In genomic region chr7:15963798-15964652, GRCm38 (mm10) we compare ENCODE assay signal across 11 mouse cellular contexts. TPM values are rescaled to one million over a fixed set of nuclear protein-coding genes. Genes with fewer than 3 reads are reported as not detected.
A peak's percentile ranks its signal among the peaks of the same experiment; 100 is the strongest.
DNase-seq lines count a peak whose midpoint lies in the region; ATAC-seq and TF ChIP-seq lines count a peak whose summit lies in the region.
"Had no signal": no experiment of that assay in that cellular context is flagged by ENCODE, and none has a peak within 500 bp of the region (broad histone marks: within the 10 kb centered on the region; RNA-seq: fewer than 3 reads in every experiment).

No protein-coding gene starts in this region.

- H3K9me3 ChIP-seq in liver, postnatal 0 days (ENCODE audit: low read length): no peaks in the 10 kb centered on the region
- no peaks in the 10 kb centered on the region for H3K9me3 ChIP-seq in liver, embryonic 12.5 days (replicated peaks)
- H3K9me3 ChIP-seq in embryonic facial prominence, embryonic 10.5 days: 0 out of 2 replicates have a peak, but pooled peaks cover 4% of the 10 kb centered on the region
- no peaks in the 10 kb centered on the region for H3K9me3 ChIP-seq in limb, embryonic 15.5 days

- no peak overlapping the region for H3K9ac ChIP-seq in liver, postnatal 0 days (replicated peaks)
- no peak overlapping the region for H3K9ac ChIP-seq in liver, embryonic 12.5 days
- no peak overlapping the region for H3K9ac ChIP-seq in limb, embryonic 15.5 days

- WGBS in liver, postnatal 0 days (ENCODE audit: insufficient replicate concordance): 59% methylated on average over 32 of the region's 32 CpGs
- WGBS in liver, embryonic 12.5 days (ENCODE audit: insufficient replicate concordance): 56% methylated on average over 32 of the region's 32 CpGs
- WGBS in embryonic facial prominence, embryonic 10.5 days: 86% methylated on average over 32 of the region's 32 CpGs
- WGBS in limb, embryonic 15.5 days: 81% methylated on average over 32 of the region's 32 CpGs

- H3K4me3 ChIP-seq in liver, postnatal 0 days (ENCODE audit: low read depth, low read length): no peak overlapping the region
- H3K4me3 ChIP-seq in liver, embryonic 12.5 days: no peak overlapping the region
- no peak overlapping the region for H3K4me3 ChIP-seq in embryonic facial prominence, embryonic 10.5 days
- no peak overlapping the region; the same call in 1 of the 2 replicates for H3K4me3 ChIP-seq in limb, embryonic 15.5 days
- H3K4me3 ChIP-seq: left cerebral cortex, adult 2 months had no signal

- H3K4me1 ChIP-seq in liver, postnatal 0 days (ENCODE audit: insufficient read depth): peaks cover 6% of the 10 kb centered on the region
- H3K4me1 ChIP-seq in liver, embryonic 12.5 days: peaks cover 50% of the 10 kb centered on the region
- peaks cover 41% of the 10 kb centered on the region for H3K4me1 ChIP-seq in embryonic facial prominence, embryonic 10.5 days
- H3K4me1 ChIP-seq in limb, embryonic 15.5 days: peaks cover 62% of the 10 kb centered on the region

- no peak for TF ChIP-seq CTCF in liver, postnatal 0 days (IDR thresholded peaks at IDR 0.05; ENCODE audit: low read depth)

- TF ChIP-seq EP300 in liver, postnatal 0 days (IDR thresholded peaks at IDR 0.05; ENCODE audit: low read depth): no peak

- peak overlapping the region; percentile 60 for H3K27ac ChIP-seq in liver, postnatal 0 days (ENCODE audit: low read depth)
- no peak overlapping the region for H3K27ac ChIP-seq in liver, embryonic 12.5 days
- H3K27ac ChIP-seq in embryonic facial prominence, embryonic 10.5 days (replicated peaks): peak overlapping the region; percentile 0; the same call in 1 of the 2 replicates
- peak overlapping the region; percentile 92 for H3K27ac ChIP-seq in limb, embryonic 15.5 days
- H3K27ac ChIP-seq: left cerebral cortex, adult 2 months; macrophage had no signal

- H3K36me3 ChIP-seq in liver, postnatal 0 days (replicated peaks; ENCODE audit: insufficient read depth, low read length): no peaks in the 10 kb centered on the region
- H3K36me3 ChIP-seq in liver, embryonic 12.5 days: no peaks in the 10 kb centered on the region
- H3K36me3 ChIP-seq in embryonic facial prominence, embryonic 10.5 days (replicated peaks): no peaks in the 10 kb centered on the region
- peaks cover 12% of the 10 kb centered on the region for H3K36me3 ChIP-seq in limb, embryonic 15.5 days

- H3K4me2 ChIP-seq in liver, postnatal 0 days (ENCODE audit: low read depth, low read length): no peak overlapping the region
- H3K4me2 ChIP-seq in liver, embryonic 12.5 days: no peak overlapping the region
- 0 out of 2 replicates have a peak overlapping the region, but pooled peaks have one; percentile 10 for H3K4me2 ChIP-seq in limb, embryonic 15.5 days

- intact Hi-C loops in gastrocnemius, postnatal 14 days (cut with DNase I; ENCODE audit: low total_unique reads): no loop called here

- ATAC-seq in liver, postnatal 0 days: no peak
- no peak for ATAC-seq in liver, embryonic 12.5 days
- ATAC-seq in limb, embryonic 15.5 days (ENCODE audit: insufficient number of reproducible peaks, low FRiP score, low TSS enrichment, low read depth): no peak
- ATAC-seq in erythroblast, adult 5-6 weeks (replicated peaks; ENCODE audit: low FRiP score, poor library complexity, severe bottlenecking): no peak

- DNase-seq in gastrocnemius, postnatal 14 days: peak; percentile 38
- DNase-seq in gastrocnemius, postnatal 4 days (ENCODE audit: low spot score in 2 of 2): no peak
- no peak for DNase-seq in liver, postnatal 0 days
- DNase-seq in embryonic facial prominence, embryonic 10.5 days (ENCODE audit: low spot score): no peak
- no peak for DNase-seq in adrenal gland, adult 8-10 months
- DNase-seq: thymus, adult 2 months had no signal

- H3K27me3 ChIP-seq in liver, postnatal 0 days (ENCODE audit: insufficient read depth, low read length): no peaks in the 10 kb centered on the region
- peaks cover 22% of the 10 kb centered on the region for H3K27me3 ChIP-seq in liver, embryonic 12.5 days (replicated peaks)
- no peaks in the 10 kb centered on the region for H3K27me3 ChIP-seq in embryonic facial prominence, embryonic 10.5 days (replicated peaks; ENCODE audit: low read depth, poor library complexity, severe bottlenecking)
- no peaks in the 10 kb centered on the region for H3K27me3 ChIP-seq in limb, embryonic 15.5 days

RNA-seq across cellular contexts. Expression of gene Ehd2, which starts 3.3 kb away (rescaled TPM):
- 100 to 1,000 TPM in 1 of 2 experiments, 10 to 100 TPM in 1; 91.3 to 101 TPM for total RNA-seq in gastrocnemius, postnatal 14 days (2021)
- total RNA-seq in gastrocnemius, postnatal 4 days (2021): 100 to 1,000 TPM; 160 to 194 TPM
- 1.9 and 2.7 TPM in 2 replicates for polyA plus RNA-seq in liver, postnatal 0 days (2015; fragmentation: Nextera tagmentation; extraction: Ambion mirVana)
- polyA plus RNA-seq in liver, embryonic 12.5 days (2016; fragmentation: Nextera tagmentation; extraction: Ambion mirVana): 6.5 and 7.8 TPM in 2 replicates
- 11.6 and 13.8 TPM in 2 replicates for polyA plus RNA-seq in embryonic facial prominence, embryonic 10.5 days (2016; fragmentation: Nextera tagmentation; extraction: Ambion mirVana)
- 62.8 and 71.1 TPM in 2 replicates for polyA plus RNA-seq in limb, embryonic 15.5 days (2015; fragmentation: Nextera tagmentation; extraction: Ambion mirVana)
- total RNA-seq in adrenal gland, adult 8-10 months (2022): 10 to 100 TPM; 23.3 to 100.0 (median 41.1) TPM
- 0.21 and 0.58 TPM in 2 replicates for total RNA-seq in erythroblast, adult 5-6 weeks (2015; ENCODE audit: low replicate concordance)
- 0.09 and 0.14 TPM in 2 replicates for total RNA-seq in erythroblast, adult 5-6 weeks (2017; ENCODE audit: low replicate concordance)
- polyA plus RNA-seq: macrophage had no signal

RNA-seq across cellular contexts. Expression of gene Nop53, which starts 18.2 kb away (rescaled TPM):
- total RNA-seq in gastrocnemius, postnatal 14 days (2021): 100 to 1,000 TPM; 121 to 127 TPM
- total RNA-seq in gastrocnemius, postnatal 4 days (2021): 100 to 1,000 TPM; 172 to 173 TPM
- 82.6 and 90.6 TPM in 2 replicates for polyA plus RNA-seq in liver, postnatal 0 days (2015; fragmentation: Nextera tagmentation; extraction: Ambion mirVana)
- 130 and 143 TPM in 2 replicates for polyA plus RNA-seq in liver, embryonic 12.5 days (2016; fragmentation: Nextera tagmentation; extraction: Ambion mirVana)
- 180 and 185 TPM in 2 replicates for polyA plus RNA-seq in embryonic facial prominence, embryonic 10.5 days (2016; fragmentation: Nextera tagmentation; extraction: Ambion mirVana)
- 196 and 208 TPM in 2 replicates for polyA plus RNA-seq in limb, embryonic 15.5 days (2015; fragmentation: Nextera tagmentation; extraction: Ambion mirVana)
- total RNA-seq in adrenal gland, adult 8-10 months (2022): 100 to 1,000 TPM; 175 to 199 (median 191) TPM
- total RNA-seq in erythroblast, adult 5-6 weeks (2015; ENCODE audit: low replicate concordance): 14.6 and 17.3 TPM in 2 replicates
- 60.2 and 75.8 TPM in 2 replicates for total RNA-seq in erythroblast, adult 5-6 weeks (2017; ENCODE audit: low replicate concordance)

RNA-seq across cellular contexts. Expression of gene Selenow, which starts 41.8 kb away (rescaled TPM):
- 100 to 1,000 TPM; 759 to 773 TPM for total RNA-seq in gastrocnemius, postnatal 14 days (2021)
- total RNA-seq in gastrocnemius, postnatal 4 days (2021): 100 to 1,000 TPM; 440 to 541 TPM
- polyA plus RNA-seq in liver, postnatal 0 days (2015; fragmentation: Nextera tagmentation; extraction: Ambion mirVana): 158 and 189 TPM in 2 replicates
- polyA plus RNA-seq in liver, embryonic 12.5 days (2016; fragmentation: Nextera tagmentation; extraction: Ambion mirVana): 445 and 464 TPM in 2 replicates
- polyA plus RNA-seq in embryonic facial prominence, embryonic 10.5 days (2016; fragmentation: Nextera tagmentation; extraction: Ambion mirVana): 756 and 839 TPM in 2 replicates
- 871 and 889 TPM in 2 replicates for polyA plus RNA-seq in limb, embryonic 15.5 days (2015; fragmentation: Nextera tagmentation; extraction: Ambion mirVana)
- 100 to 1,000 TPM; 169 to 222 (median 210) TPM for total RNA-seq in adrenal gland, adult 8-10 months (2022)
- total RNA-seq in erythroblast, adult 5-6 weeks (2015; ENCODE audit: low replicate concordance): 36.8 and 50.1 TPM in 2 replicates
- total RNA-seq in erythroblast, adult 5-6 weeks (2017; ENCODE audit: low replicate concordance): 7.5 and 11.2 TPM in 2 replicates

Comparison
In these comparisons a context has a peak if more than half of its experiments do, and no peak if none do; other contexts are left out.
1. RNA of gene Ehd2, which starts 3.3 kb away (total RNA-seq): 160 to 194 TPM in gastrocnemius, postnatal 4 days, 91.3 to 101 TPM in gastrocnemius, postnatal 14 days and 23.3 to 100.0 TPM in adrenal gland, adult 8-10 months; 0.09 to 0.58 TPM in erythroblast, adult 5-6 weeks; every median in the first group is over 10 times any median in the second.